9 mouse cellular contexts compared by ENCODE assay signal in the genomic region with DNA sequence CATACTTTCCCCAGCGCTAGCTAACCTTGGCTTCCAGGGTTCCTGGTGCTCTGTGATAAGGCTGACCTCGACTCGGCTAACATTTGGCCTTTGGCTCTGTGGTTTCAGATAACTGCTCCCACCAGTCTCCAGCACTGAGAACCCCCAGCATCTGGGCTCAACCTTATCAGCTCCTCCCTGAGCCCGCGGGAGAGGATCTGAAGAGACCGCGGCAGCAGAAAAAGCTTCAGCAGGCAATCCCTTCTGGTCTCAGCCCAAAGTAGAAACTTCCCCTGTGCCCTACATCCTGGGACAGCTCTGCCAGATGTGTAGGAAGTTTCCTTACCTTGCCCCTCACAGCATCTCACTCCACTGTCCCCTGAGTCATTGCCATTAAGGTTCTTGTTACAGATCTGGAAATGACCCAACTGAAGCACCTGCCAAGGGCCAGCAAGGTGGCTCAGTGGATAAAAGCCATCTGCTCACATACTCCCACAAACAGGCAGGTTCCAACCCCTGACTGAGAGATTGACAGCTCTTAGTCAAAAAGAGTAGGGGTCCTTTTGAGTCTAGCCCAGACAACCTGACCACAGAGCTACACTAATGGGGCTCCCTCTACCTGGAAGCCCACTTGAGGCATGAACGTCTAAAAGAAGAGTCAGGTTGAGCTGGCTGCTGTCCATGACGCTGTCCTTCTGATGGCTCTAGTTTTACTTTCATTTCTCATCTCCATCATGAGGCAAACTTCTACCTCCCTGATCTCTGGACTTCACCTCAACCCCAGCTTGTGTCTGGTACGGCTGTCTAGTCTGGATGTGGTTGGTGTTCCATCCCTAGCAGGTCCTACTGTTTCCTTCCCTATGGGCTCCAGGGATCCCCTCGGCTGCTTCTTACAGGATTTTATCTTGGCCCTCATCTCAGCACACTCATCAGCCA. TPM values are rescaled to one million over a fixed set of nuclear protein-coding genes. Genes with fewer than 3 reads are reported as not detected.
DNase-seq lines count a peak whose midpoint lies in the region; ATAC-seq lines count a peak whose summit lies in the region.
"Had no signal": no experiment of that assay in that cellular context is flagged by ENCODE, and none has a peak within 500 bp of the region (broad histone marks: within the 10 kb centered on the region; RNA-seq: fewer than 3 reads in every experiment).

No protein-coding gene starts in this region.

- peak overlapping the region; percentile 59 for H3K4me3 ChIP-seq in liver, embryonic 16.5 days (ENCODE audit: low read depth, low read length)
- H3K4me3 ChIP-seq in forebrain, embryonic 16.5 days (replicated peaks; ENCODE audit: low read length): no peak overlapping the region
- no peak overlapping the region for H3K4me3 ChIP-seq in kidney, embryonic 16.5 days (ENCODE audit: low read length)

- H3K4me1 ChIP-seq in liver, embryonic 16.5 days (ENCODE audit: control insufficient read depth, low read depth, low read length): peaks cover 72% of the 10 kb centered on the region
- H3K4me1 ChIP-seq in forebrain, embryonic 16.5 days (replicated peaks; ENCODE audit: control insufficient read depth, insufficient read depth, low read length): no peaks in the 10 kb centered on the region
- no peaks in the 10 kb centered on the region for H3K4me1 ChIP-seq in kidney, embryonic 16.5 days (ENCODE audit: insufficient read depth, low read length)

- H3K9ac ChIP-seq in liver, embryonic 16.5 days (ENCODE audit: low read depth, low read length): peak overlapping the region; percentile 63
- H3K9ac ChIP-seq in forebrain, embryonic 16.5 days (replicated peaks; ENCODE audit: low read depth, low read length): no peak overlapping the region
- no peak overlapping the region for H3K9ac ChIP-seq in kidney, embryonic 16.5 days (replicated peaks; ENCODE audit: low read length)

- peaks cover 27% of the 10 kb centered on the region for H3K36me3 ChIP-seq in liver, embryonic 16.5 days (ENCODE audit: control insufficient read depth, insufficient read depth)
- H3K36me3 ChIP-seq in forebrain, embryonic 16.5 days (ENCODE audit: control insufficient read depth, insufficient read depth): no peaks in the 10 kb centered on the region
- H3K36me3 ChIP-seq in kidney, embryonic 16.5 days (ENCODE audit: insufficient read depth, low read length): no peaks in the 10 kb centered on the region

- no peaks in the 10 kb centered on the region for H3K9me3 ChIP-seq in liver, embryonic 16.5 days (replicated peaks; ENCODE audit: control insufficient read depth, low read length)
- H3K9me3 ChIP-seq in forebrain, embryonic 16.5 days (ENCODE audit: control insufficient read depth, low read length): no peaks in the 10 kb centered on the region
- no peaks in the 10 kb centered on the region for H3K9me3 ChIP-seq in kidney, embryonic 16.5 days (ENCODE audit: low read length)

- H3K4me2 ChIP-seq in liver, embryonic 16.5 days (ENCODE audit: low read depth, low read length): peak overlapping the region; percentile 72
- no peak overlapping the region for H3K4me2 ChIP-seq in forebrain, embryonic 16.5 days (ENCODE audit: low read length)
- H3K4me2 ChIP-seq in kidney, embryonic 16.5 days (replicated peaks; ENCODE audit: low read depth, low read length): no peak overlapping the region

- peak overlapping the region; percentile 98 for H3K27ac ChIP-seq in liver, embryonic 16.5 days (ENCODE audit: low read length)
- H3K27ac ChIP-seq in forebrain, embryonic 16.5 days (ENCODE audit: low read length): no peak overlapping the region
- no peak overlapping the region for H3K27ac ChIP-seq in kidney, embryonic 16.5 days (ENCODE audit: low read length)

- peak; percentile 22 for DNase-seq in adrenal gland, postnatal 10 days
- DNase-seq in adrenal gland, postnatal 4 days (ENCODE audit: low spot score in 2 of 2): no peak
- DNase-seq in 3T3-L1 (ENCODE audit: low read depth, low spot score): peak; percentile 35
- peak; percentile 55 to 64 for DNase-seq in cerebellum, adult 18-20 months
- DNase-seq in left cerebral cortex, adult 18-20 months (ENCODE audit: low spot score in 2 of 2): no peak
- DNase-seq: midbrain, embryonic 14.5 days had no signal

- 4% methylated on average over 11 of the region's 11 CpGs for WGBS in liver, embryonic 16.5 days (ENCODE audit: insufficient replicate concordance)
- 82% methylated on average over 11 of the region's 11 CpGs for WGBS in forebrain, embryonic 16.5 days
- WGBS in kidney, embryonic 16.5 days: 59% methylated on average over 11 of the region's 11 CpGs

- peak; percentile 91 for ATAC-seq in liver, embryonic 16.5 days (ENCODE audit: low read depth)
- no peak for ATAC-seq in forebrain, embryonic 16.5 days
- no peak for ATAC-seq in kidney, embryonic 16.5 days (ENCODE audit: low FRiP score, low TSS enrichment)

- no peaks in the 10 kb centered on the region for H3K27me3 ChIP-seq in liver, embryonic 16.5 days (ENCODE audit: control insufficient read depth, insufficient read depth, low read depth, low read length)
- H3K27me3 ChIP-seq in forebrain, embryonic 16.5 days (replicated peaks; ENCODE audit: control insufficient read depth, insufficient read depth, low read length): no peaks in the 10 kb centered on the region
- H3K27me3 ChIP-seq in kidney, embryonic 16.5 days (ENCODE audit: insufficient read depth, low read length): no peaks in the 10 kb centered on the region

RNA-seq across cellular contexts. Expression of gene Zc3hav1, which starts 12.4 kb away (rescaled TPM):
- total RNA-seq in adrenal gland, postnatal 10 days (2021): 10 to 100 TPM; 36.1 to 42.0 TPM
- 10 to 100 TPM; 54.2 to 55.8 TPM for total RNA-seq in adrenal gland, postnatal 4 days (2021)
- polyA plus RNA-seq in liver, embryonic 16.5 days (2015; fragmentation: Nextera tagmentation; extraction: Ambion mirVana): 21.4 and 22.3 TPM in 2 replicates
- 0.73 and 1.1 TPM in 2 replicates for polyA plus RNA-seq in forebrain, embryonic 16.5 days (2015; fragmentation: Nextera tagmentation; extraction: Ambion mirVana)
- 1 to 10 TPM; 4.6 to 4.9 TPM for total RNA-seq in left cerebral cortex, adult 18-20 months (2021)
- polyA plus RNA-seq in kidney, embryonic 16.5 days (2015; fragmentation: Nextera tagmentation; extraction: Ambion mirVana): 4.2 and 4.3 TPM in 2 replicates

RNA-seq across cellular contexts. Expression of gene Ttc26, which starts 39.3 kb away (rescaled TPM):
- 1 to 10 TPM; 2.9 to 3.2 TPM for total RNA-seq in adrenal gland, postnatal 10 days (2021)
- 1 to 10 TPM; 4.3 to 5.2 TPM for total RNA-seq in adrenal gland, postnatal 4 days (2021)
- polyA plus RNA-seq in liver, embryonic 16.5 days (2015; fragmentation: Nextera tagmentation; extraction: Ambion mirVana): 0.22 and 0.42 TPM in 2 replicates
- polyA plus RNA-seq in forebrain, embryonic 16.5 days (2015; fragmentation: Nextera tagmentation; extraction: Ambion mirVana): 7.8 and 8.3 TPM in 2 replicates
- total RNA-seq in left cerebral cortex, adult 18-20 months (2021): 10 to 100 TPM; 10.6 to 11.9 TPM
- polyA plus RNA-seq in kidney, embryonic 16.5 days (2015; fragmentation: Nextera tagmentation; extraction: Ambion mirVana): 7.9 and 9.8 TPM in 2 replicates

RNA-seq across cellular contexts. Expression of gene Zc3hav1l, which starts 42.9 kb away (rescaled TPM):
- total RNA-seq in adrenal gland, postnatal 10 days (2021): 1 to 10 TPM; 4.3 to 6.0 TPM
- total RNA-seq in adrenal gland, postnatal 4 days (2021): 10 to 100 TPM; 12.5 to 12.9 TPM
- polyA plus RNA-seq in liver, embryonic 16.5 days (2015; fragmentation: Nextera tagmentation; extraction: Ambion mirVana): 1.1 and 1.4 TPM in 2 replicates
- 6.3 and 6.5 TPM in 2 replicates for polyA plus RNA-seq in forebrain, embryonic 16.5 days (2015; fragmentation: Nextera tagmentation; extraction: Ambion mirVana)
- total RNA-seq in left cerebral cortex, adult 18-20 months (2021): 1 to 10 TPM; 3.1 to 3.5 TPM
- 8.3 and 9.8 TPM in 2 replicates for polyA plus RNA-seq in kidney, embryonic 16.5 days (2015; fragmentation: Nextera tagmentation; extraction: Ambion mirVana)

Comparison
In these comparisons a context has a peak if more than half of its experiments do, and no peak if none do; other contexts are left out.
1. DNase-seq: peak in adrenal gland, postnatal 10 days (single experiment), 3T3-L1 (single experiment) and cerebellum, adult 18-20 months (2 of 2); none in adrenal gland, postnatal 4 days (0 of 2) and left cerebral cortex, adult 18-20 months (0 of 2).
2. RNA of gene Zc3hav1, which starts 12.4 kb away (total RNA-seq): 54.2 to 55.8 TPM in adrenal gland, postnatal 4 days and 36.1 to 42.0 TPM in adrenal gland, postnatal 10 days; 4.6 to 4.9 TPM in left cerebral cortex, adult 18-20 months; every median in the first group is over 4 times any median in the second.